Mouse (Mus musculus) G1E-ER4 (cell line): ENCODE measurements around the gene Lsm11. TPM values are rescaled to one million over a fixed set of nuclear protein-coding genes. Genes with fewer than 3 reads are reported as not detected.

Experiments used
- GATA1 ChIP-seq: IDR thresholded peaks from one replicate; pipeline ENCODE4 v1.8.0; 2012; ENCODE audit warnings: low read length, inconsistent platforms
- polyA plus RNA-seq: library from polyadenylated mRNA; stranded (reverse); fragments of >175 nt; gene quantifications from 2 replicates; pipeline ENCODE4 v1.2.3, GENCODE M21; 2012

Gene Lsm11
- polyA plus RNA-seq, 1 experiment: 45.9 TPM

DNA sequence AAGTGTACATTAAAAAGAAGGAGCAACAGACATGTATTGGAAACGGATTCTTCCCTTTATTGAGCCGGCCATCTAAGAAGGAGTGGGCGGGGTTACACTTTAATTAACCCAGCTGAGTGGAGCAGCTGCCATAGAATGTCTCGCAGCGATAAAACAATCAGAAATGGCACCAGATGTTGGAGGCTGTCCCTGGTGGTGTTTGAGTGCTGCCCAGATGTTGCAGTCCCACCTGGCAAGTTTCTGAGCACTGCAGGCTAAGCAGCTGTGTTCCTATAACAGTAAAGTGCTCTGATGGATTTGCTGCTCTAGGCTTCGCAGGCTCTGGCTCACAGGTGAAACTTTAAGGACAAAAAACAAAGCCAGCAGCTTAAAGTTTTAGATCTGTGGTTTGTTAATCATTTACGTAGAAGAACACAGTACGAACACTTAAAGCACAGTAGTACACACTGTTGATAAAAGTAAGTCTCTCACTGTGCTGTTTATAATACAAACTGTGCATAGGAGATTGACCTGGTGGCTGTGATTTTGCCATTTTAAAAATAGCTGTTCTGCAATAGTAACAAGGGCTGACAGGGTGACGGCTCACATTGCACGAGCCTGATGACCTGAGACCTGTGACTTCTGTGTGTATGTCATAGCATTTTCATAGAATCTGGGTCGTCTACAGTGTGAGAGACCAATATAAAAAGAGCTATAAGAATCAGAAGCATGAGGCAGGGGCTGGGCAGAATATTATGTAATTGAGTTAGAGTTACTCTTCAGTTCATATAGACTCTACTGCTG, 44.3 kb downstream of the Lsm11 start:
- TF ChIP-seq GATA1: no peak

DNA sequence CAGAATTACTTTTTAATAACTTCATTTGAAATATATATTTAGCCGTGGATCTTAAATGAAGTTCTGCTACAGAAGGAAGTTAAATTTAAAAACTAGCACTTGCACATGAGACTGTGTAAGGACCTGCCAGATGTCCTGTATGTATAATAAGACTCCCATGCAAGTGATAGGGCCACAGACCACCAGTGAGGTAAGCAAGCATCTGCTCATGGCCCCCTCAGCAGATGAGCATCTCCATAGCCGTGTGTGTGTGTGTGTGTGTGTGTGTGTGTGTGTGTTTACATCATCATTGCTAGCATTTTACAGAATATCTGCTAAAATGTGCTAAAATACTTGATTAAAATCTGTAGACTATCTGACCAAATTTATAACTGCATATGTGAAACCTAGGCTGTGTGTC, 47.3 kb downstream of the Lsm11 start:
- TF ChIP-seq GATA1: no peak

DNA sequence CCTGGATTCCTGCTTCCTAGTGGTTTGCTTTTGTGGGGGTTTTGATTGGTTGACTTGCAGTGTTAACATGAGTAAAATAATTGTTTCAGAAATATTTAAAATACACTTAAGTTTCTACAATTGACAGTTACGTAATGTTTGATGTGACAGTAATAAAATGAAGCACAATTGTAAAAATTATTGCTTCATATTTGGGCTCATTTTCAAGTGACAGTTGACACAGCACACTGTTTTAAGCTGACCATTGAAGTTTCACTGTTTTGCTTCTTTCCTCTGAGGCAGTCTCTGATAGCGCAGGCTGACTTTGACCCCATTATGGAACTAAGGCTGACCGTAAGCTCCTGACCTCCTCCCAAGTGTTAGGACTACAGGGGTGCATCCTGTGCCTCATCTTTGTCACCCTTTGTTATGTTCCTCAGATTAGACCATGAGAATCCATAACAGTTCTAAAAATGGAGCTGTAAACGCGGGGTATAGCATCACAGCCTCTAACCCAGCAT, 51.8 kb downstream of the Lsm11 start:
- no peak for TF ChIP-seq GATA1

DNA sequence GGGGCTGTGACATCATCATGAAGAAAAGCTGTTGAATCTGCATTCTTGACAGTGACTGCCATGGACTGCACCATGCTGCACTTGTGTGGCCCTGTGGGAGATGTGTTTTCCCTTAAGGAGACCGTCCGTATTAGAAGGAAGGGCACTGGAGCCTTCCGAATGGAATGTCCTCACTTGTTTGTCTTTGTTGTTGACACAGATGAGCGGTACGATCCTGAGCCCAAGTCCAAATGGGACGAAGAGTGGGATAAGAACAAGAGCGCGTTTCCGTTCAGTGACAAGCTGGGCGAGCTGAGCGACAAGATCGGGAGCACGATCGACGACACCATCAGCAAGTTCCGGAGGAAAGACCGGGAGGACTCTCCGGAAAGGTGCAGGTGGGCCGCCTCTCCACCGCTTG, 54.3 kb downstream of the Lsm11 start:
- TF ChIP-seq GATA1: no peak

DNA sequence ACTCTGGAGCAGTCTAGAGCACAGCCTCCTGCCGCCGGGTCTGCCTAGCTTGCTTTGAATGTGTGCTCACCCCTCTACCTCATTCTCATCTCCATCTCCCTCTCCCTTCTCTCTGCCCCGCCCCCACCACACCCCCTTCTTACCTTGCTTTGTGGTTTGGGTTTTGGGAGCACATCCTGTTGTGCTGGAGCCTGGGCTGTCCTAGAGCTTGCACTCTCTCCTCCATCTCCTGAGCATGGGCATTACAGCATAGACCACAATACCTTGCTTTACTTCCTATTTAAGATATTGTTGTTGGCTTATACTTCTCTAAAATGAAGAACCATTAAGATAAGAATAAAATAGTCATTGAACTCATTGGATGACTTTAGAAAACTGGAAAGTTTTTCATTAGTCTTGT, 54.8 kb downstream of the Lsm11 start:
- no peak for TF ChIP-seq GATA1

DNA sequence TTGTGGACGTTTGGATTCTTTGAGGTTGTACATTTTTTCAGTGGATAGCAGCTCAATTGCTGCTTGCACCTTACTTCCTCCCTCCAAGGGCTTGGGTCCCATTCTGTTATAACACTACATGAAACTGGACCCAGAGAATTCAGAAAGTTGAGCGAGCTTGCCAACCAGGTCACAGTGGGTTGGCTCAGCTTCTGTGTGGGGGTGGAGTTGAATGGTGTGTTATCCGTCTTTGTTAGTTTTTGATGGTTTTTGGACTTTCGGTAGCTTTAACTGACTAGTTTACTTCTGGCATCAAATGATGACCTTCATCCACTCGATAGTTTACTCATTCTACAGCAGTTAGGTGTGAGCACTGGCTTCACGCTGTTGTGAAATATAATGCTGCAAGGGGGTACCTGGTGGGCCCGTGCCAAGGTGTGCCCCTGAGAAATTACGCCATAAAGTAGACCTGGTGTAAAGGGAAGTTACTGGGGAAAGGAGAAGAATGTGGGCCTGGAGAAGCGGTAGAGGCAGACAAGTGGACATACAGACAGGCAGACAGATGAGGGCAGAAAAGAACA, 56.2 kb downstream of the Lsm11 start:
- TF ChIP-seq GATA1: no peak

DNA sequence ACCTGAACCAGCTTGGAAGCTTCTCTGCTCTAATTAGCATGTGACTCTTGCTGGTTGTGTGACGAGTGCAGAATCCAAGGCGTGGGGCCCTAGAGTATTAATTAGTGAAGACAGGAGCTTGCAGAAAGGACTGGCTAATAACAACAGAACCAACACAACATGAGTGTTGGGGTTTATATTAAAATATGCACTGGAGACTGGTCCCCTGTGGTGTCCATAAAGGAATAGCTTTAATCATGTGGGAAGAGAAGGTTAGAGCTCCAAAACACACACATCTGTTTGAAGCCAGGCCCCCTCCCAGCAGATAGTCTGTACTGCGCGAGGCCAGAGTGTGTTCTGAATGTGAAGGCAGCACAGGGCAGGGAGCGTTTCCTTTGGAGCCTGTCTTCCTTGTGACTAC, 58.1 kb downstream of the Lsm11 start:
- TF ChIP-seq GATA1: no peak

DNA sequence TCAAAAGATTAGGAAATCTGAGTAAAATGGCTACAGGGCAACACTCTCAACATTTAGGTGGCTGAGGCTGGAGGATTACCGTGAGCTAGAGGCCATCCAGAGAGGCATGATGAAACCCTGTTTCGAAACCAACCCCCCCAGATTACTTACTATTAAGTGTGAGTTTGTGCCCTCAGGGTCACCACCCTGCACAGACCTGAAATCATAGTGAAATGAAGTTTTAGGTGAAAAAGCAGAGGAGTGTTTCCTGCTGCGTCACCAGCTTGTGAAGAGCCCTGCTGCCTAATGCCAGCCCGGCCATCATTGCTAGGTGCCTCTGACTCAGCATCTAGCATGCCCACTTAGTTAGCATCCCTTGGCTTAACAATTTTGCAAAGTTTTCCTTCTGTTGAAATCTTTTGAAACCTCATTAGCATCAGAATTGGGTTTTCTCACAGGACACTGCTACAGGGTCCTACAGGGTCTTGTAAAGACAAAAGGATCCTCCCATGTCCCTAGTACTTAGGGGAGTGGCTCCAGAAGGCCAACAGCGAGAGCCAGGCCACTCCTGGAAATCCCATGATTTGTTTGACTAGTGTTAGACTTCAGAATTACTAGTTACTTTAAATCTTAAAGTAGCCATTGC, 59.0 kb downstream of the Lsm11 start:
- TF ChIP-seq GATA1: no peak

DNA sequence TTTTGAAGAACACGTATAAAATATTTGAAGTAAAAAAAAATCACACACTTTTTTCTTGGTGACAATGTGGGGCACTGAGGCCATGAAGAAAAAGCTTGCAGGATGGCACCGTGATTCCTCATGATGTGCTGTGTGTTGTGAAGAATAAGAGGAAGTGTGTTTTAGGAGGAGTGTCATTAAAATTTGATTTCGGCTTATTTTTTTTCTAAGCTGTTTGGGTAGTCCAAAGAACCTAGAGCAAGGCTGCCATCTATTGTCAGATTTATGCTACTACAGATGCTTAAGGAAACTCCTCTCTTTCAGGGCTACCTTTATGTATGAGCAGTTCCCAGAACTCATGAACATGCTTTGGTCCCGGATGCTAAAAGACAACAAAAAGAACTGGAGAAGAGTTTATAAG, 60.7 kb downstream of the Lsm11 start:
- TF ChIP-seq GATA1: no peak

DNA sequence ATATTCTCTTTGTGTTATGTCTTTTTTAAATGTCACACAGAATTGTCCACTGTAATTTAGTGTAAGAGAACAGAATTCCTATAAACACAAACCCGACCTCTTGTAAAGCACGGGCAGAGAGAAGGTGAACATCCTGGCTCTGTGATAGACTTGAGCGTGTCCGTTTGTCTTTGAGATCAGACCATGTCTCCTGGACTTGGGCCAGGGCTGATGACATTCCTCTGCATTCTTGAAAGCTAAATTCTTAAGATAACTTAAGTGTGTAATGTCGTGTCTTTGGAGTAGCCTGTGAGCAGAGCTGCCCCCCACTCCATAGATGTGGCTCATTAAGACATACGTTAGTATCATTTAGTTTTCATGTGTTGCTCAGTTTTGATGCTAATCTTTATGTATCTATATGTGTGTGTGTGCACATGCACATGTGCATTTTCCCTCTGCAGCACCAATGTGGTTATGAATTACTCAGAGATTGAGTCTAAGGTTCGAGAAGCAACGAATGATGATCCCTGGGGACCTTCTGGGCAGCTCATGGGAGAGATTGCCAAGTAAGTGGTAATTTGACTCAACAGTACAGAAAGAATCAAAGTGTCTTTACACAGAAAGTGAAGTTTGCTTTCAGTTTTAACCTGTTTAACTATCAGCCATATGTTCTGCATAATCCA, 61.3 kb downstream of the Lsm11 start:
- TF ChIP-seq GATA1: no peak

DNA sequence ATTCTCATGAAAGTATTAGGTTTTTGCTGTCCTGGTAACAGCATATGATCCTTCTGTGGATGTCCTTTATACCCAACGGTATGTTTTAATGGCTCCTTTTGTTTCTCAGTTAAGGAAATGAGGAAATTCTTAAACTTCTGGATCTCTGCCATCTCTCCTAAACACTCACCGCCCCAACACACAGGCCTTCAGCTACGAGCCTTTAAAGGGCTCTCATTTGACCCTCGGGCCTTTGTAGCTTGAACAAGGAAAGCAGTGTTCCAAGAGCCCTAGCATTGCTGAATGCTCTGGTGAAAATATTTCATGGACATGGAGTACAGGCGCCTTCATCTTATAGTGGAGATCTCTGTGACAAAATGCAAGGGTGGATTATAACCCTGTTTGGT, 63.1 kb downstream of the Lsm11 start:
- TF ChIP-seq GATA1: no peak

DNA sequence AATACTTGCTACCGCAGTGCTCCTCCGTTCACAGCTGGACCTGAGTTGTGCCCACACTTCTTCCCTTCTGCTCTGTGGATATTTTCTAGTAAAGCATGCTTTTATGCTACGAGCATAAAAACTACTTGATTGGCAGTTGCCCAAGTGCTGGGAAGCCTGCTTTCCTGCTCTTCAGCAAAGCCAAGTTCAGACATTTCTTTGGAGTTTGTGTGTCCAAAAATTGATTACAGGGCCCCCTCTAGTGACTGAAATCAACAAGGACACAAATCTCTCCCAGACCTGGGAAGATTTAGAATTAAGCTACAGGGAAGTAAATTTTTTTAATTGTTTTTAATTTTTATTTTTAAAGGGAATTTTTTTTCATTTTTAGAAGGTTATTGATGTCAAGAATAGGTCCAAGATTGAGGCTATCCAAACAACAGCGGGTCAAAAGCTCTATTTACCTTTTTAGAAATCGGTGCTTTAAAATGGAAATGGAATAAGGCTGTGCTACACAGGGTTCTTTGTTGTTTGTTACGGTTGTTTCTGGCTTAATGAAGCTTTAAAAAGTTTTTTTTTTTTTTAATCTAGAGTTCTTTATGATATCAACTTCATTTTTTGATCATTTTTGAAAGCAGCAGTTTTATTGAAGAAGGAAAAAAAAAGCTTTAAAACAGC, 63.6 kb downstream of the Lsm11 start:
- TF ChIP-seq GATA1: no peak

Other genes starting within 250 kb of the Lsm11 start
- 79.1 and 96.4 TPM in 2 replicates for gene Clint1, start 92.9 kb downstream of the Lsm11 start, polyA plus RNA-seq
- 4.5 and 8.5 TPM in 2 replicates for gene Thg1l, start 10.6 kb upstream of the Lsm11 start, polyA plus RNA-seq
- not detected in 2 replicates for gene Sox30, start 35.4 kb upstream of the Lsm11 start, polyA plus RNA-seq
- 0.24 TPM in 1 of 2 replicates, not detected in the other for gene Gm12166, start 107.4 kb upstream of the Lsm11 start, polyA plus RNA-seq
- gene Adam19, start 111.1 kb upstream of the Lsm11 start, polyA plus RNA-seq: not detected in 2 replicates
- gene Nipal4, start 221.6 kb upstream of the Lsm11 start, polyA plus RNA-seq: not detected in 2 replicates